Mouse (Mus musculus) stomach, embryonic 15.5 days (tissue): ENCODE measurements around the gene Gm6525. TPM values are rescaled to one million over a fixed set of nuclear protein-coding genes. Genes with fewer than 3 reads are reported as not detected.

ENCODE experiments used
- ATAC-seq: fragments of 200-750 bp; cut with Nextera tagmentation; 2 replicates; pipeline ENCODE4 v1.8.0; 2017; ENCODE audit warnings: low read depth, moderate number of reproducible peaks, moderate TSS enrichment; ENCODE audit not compliant: insufficient read depth, low FRiP score
- H3K27ac ChIP-seq: fragments of 300-500 bp; sonication (generic); 2 replicates; pipeline ENCODE4 v1.5.1; 2015; ENCODE audit warnings: mild to moderate bottlenecking, inconsistent platforms
- H3K27me3 ChIP-seq: fragments of 300-500 bp; sonication (generic); replicated peaks from 2 replicates; pipeline ENCODE4 v1.6.1; 2015; ENCODE audit warnings: inconsistent platforms
- H3K36me3 ChIP-seq: fragments of 300-500 bp; sonication (generic); 2 replicates; pipeline ENCODE4 v1.6.1; 2015; ENCODE audit warnings: inconsistent platforms
- H3K4me1 ChIP-seq: fragments of 300-500 bp; sonication (generic); 2 replicates; pipeline ENCODE4 v1.6.1; 2015; ENCODE audit warnings: inconsistent platforms
- H3K4me2 ChIP-seq: fragments of 300-500 bp; sonication (generic); 2 replicates; pipeline ENCODE4 v1.6.1; 2015; ENCODE audit warnings: mild to moderate bottlenecking, inconsistent platforms
- H3K4me3 ChIP-seq: fragments of 300-500 bp; sonication (generic); replicated peaks from 2 replicates; pipeline ENCODE4 v1.5.1; 2015; ENCODE audit warnings: inconsistent platforms
- H3K9ac ChIP-seq: fragments of 300-500 bp; sonication (generic); 2 replicates; pipeline ENCODE4 v1.6.1; 2015; ENCODE audit warnings: inconsistent platforms
- H3K9me3 ChIP-seq: fragments of 300-500 bp; sonication (generic); 2 replicates; pipeline ENCODE4 v1.6.1; 2016; ENCODE audit warnings: inconsistent platforms
- WGBS: fragments of 180-500 bp; shearing (Covaris S2); methylation state at CpG from one replicate; pipeline ENCODE4 v1.1.7; 2015; 5-methylcytosine and 5-hydroxymethylcytosine counted together
- polyA plus RNA-seq: library from polyadenylated mRNA; unstranded; fragments of >200 nt; fragmentation: Nextera tagmentation; extraction: Ambion mirVana; gene quantifications from 2 replicates; pipeline ENCODE4 v1.2.1, GENCODE M21; 2015

Gene Gm6525
- polyA plus RNA-seq, 1 experiment from 2014 or later: 1.2 TPM

- H3K9ac ChIP-seq: no peak overlapping the region
- no peaks in the 10 kb centered on the region for H3K27me3 ChIP-seq
- no peak for ATAC-seq
- no peak overlapping the region for H3K4me3 ChIP-seq
- H3K9me3 ChIP-seq: no peaks in the 10 kb centered on the region
- H3K27ac ChIP-seq: no peak overlapping the region
- 88% methylated on average over 3 of the region's 3 CpGs for WGBS
- H3K4me1 ChIP-seq: peaks cover 4% of the 10 kb centered on the region; the same call in 1 of the 2 replicates
- H3K36me3 ChIP-seq: no peaks in the 10 kb centered on the region
- no peak overlapping the region for H3K4me2 ChIP-seq
Observed at GRCm38 (mm10) chr3:84149831-84150230, 24.1 kb upstream of the Gm6525 start.

GRCm38 (mm10) chr3:84154721-84155141 is 19.2 kb upstream of the Gm6525 start:
- peak overlapping the region; percentile 61 for H3K4me3 ChIP-seq
- ATAC-seq: no peak
- no peaks in the 10 kb centered on the region for H3K36me3 ChIP-seq
- H3K9me3 ChIP-seq: no peaks in the 10 kb centered on the region
- no peak overlapping the region for H3K9ac ChIP-seq
- peak overlapping the region; percentile 100 for H3K4me2 ChIP-seq
- H3K4me1 ChIP-seq: peaks cover 4% of the 10 kb centered on the region; the same call in 1 of the 2 replicates
- WGBS: 11% methylated on average over 12 of the region's 12 CpGs
- no peaks in the 10 kb centered on the region for H3K27me3 ChIP-seq
- peak overlapping the region; percentile 4; the same call in 1 of the 2 replicates for H3K27ac ChIP-seq

- peak overlapping the region; percentile 100 for H3K4me2 ChIP-seq
- no peaks in the 10 kb centered on the region for H3K36me3 ChIP-seq
- ATAC-seq: peak; percentile 15
- peak overlapping the region; percentile 74 for H3K27ac ChIP-seq
- no peaks in the 10 kb centered on the region for H3K27me3 ChIP-seq
- H3K4me1 ChIP-seq: peaks cover 4% of the 10 kb centered on the region; the same call in 1 of the 2 replicates
- H3K4me3 ChIP-seq: peak overlapping the region; percentile 61
- peak overlapping the region; percentile 48; the same call in 1 of the 2 replicates for H3K9ac ChIP-seq
- WGBS: 1% methylated on average over 27 of the region's 27 CpGs
- H3K9me3 ChIP-seq: no peaks in the 10 kb centered on the region
Observed at GRCm38 (mm10) chr3:84155146-84155545, 18.8 kb upstream of the Gm6525 start.

GRCm38 (mm10) chr3:84155558-84156006 is 18.3 kb upstream of the Gm6525 start, which contains the start of gene Mnd1:
TSS of gene Mnd1 (minus strand) at chr3:84155786.
- Histone ChIP-seq H3K4me1 (peaks cover 4% of the 10 kb centered on the region; the same call in 1 of the 2 replicates), H3K27ac (peak within 1 kb of the TSS; percentile 74), H3K9ac (peak within 1 kb of the TSS; percentile 48; the same call in 1 of the 2 replicates), H3K4me3 (peak within 1 kb of the TSS; percentile 61), H3K27me3 (no peaks in the 10 kb centered on the region), H3K4me2 (peak within 1 kb of the TSS; percentile 100), H3K9me3 (no peaks in the 10 kb centered on the region), H3K36me3 (no peaks in the 10 kb centered on the region)
- WGBS: under 1% methylated on average over 29 of the region's 29 CpGs
- peak; percentile 99 for ATAC-seq

GRCm38 (mm10) chr3:84156105-84156504 is 17.8 kb upstream of the Gm6525 start:
- Histone ChIP-seq H3K4me1 (peaks cover 4% of the 10 kb centered on the region; the same call in 1 of the 2 replicates), H3K27ac (peak overlapping the region; percentile 74; the same call in 1 of the 2 replicates), H3K4me2 (peak overlapping the region; percentile 100; the same call in 1 of the 2 replicates), H3K9me3 (no peaks in the 10 kb centered on the region), H3K9ac (no peak overlapping the region), H3K36me3 (no peaks in the 10 kb centered on the region), H3K27me3 (no peaks in the 10 kb centered on the region), H3K4me3 (no peak overlapping the region; the same call in 1 of the 2 replicates)
- WGBS: 34% methylated on average over 6 of the region's 6 CpGs
- ATAC-seq: no peak

GRCm38 (mm10) chr3:84157011-84157410 is 16.9 kb upstream of the Gm6525 start:
- peaks cover 4% of the 10 kb centered on the region; the same call in 1 of the 2 replicates for H3K4me1 ChIP-seq
- H3K9ac ChIP-seq: no peak overlapping the region
- no peak overlapping the region for H3K4me2 ChIP-seq
- no peaks in the 10 kb centered on the region for H3K36me3 ChIP-seq
- H3K4me3 ChIP-seq: no peak overlapping the region
- WGBS: 47% methylated on average over 4 of the region's 4 CpGs
- no peaks in the 10 kb centered on the region for H3K9me3 ChIP-seq
- no peak overlapping the region for H3K27ac ChIP-seq
- no peaks in the 10 kb centered on the region for H3K27me3 ChIP-seq
- no peak for ATAC-seq

GRCm38 (mm10) chr3:84157559-84158350 is 16.1 kb upstream of the Gm6525 start:
- WGBS: 82% methylated on average over 4 of the region's 4 CpGs
- no peak for ATAC-seq
- H3K27ac ChIP-seq: no peak overlapping the region

GRCm38 (mm10) chr3:84165391-84165790 is 8.5 kb upstream of the Gm6525 start:
- no peaks in the 10 kb centered on the region for H3K9me3 ChIP-seq
- H3K4me1 ChIP-seq: no peaks in the 10 kb centered on the region
- H3K27me3 ChIP-seq: no peaks in the 10 kb centered on the region
- 96% methylated on average over 3 of the region's 3 CpGs for WGBS
- 0 out of 2 replicates have a peak, but pooled peaks cover 4% of the 10 kb centered on the region for H3K36me3 ChIP-seq
- H3K4me2 ChIP-seq: no peak overlapping the region
- ATAC-seq: no peak
- H3K27ac ChIP-seq: no peak overlapping the region
- H3K9ac ChIP-seq: no peak overlapping the region
- no peak overlapping the region for H3K4me3 ChIP-seq

More at GRCm38 (mm10) chr3:84157559-84158350, 16.1 kb upstream of the Gm6525 start:
- Histone ChIP-seq H3K4me3 (no peak overlapping the region), H3K9ac (no peak overlapping the region), H3K9me3 (no peaks in the 10 kb centered on the region), H3K4me1 (peaks cover 4% of the 10 kb centered on the region; the same call in 1 of the 2 replicates), H3K4me2 (no peak overlapping the region), H3K36me3 (no peaks in the 10 kb centered on the region), H3K27me3 (no peaks in the 10 kb centered on the region)

GRCm38 (mm10) chr3:84166073-84166472 is 7.8 kb upstream of the Gm6525 start:
- Histone ChIP-seq H3K4me1 (no peaks in the 10 kb centered on the region), H3K27ac (no peak overlapping the region), H3K9me3 (no peaks in the 10 kb centered on the region), H3K9ac (no peak overlapping the region), H3K4me3 (no peak overlapping the region), H3K4me2 (no peak overlapping the region), H3K27me3 (no peaks in the 10 kb centered on the region), H3K36me3 (0 out of 2 replicates have a peak, but pooled peaks cover 4% of the 10 kb centered on the region)
- 83% methylated on average over 5 of the region's 5 CpGs for whole genome bisulfite sequencing
- ATAC-seq: no peak

GRCm38 (mm10) chr3:84168943-84169342 is 5.0 kb upstream of the Gm6525 start:
- Histone ChIP-seq H3K27ac (no peak overlapping the region), H3K9ac (no peak overlapping the region), H3K36me3 (0 out of 2 replicates have a peak, but pooled peaks cover 4% of the 10 kb centered on the region), H3K27me3 (no peaks in the 10 kb centered on the region), H3K4me3 (no peak overlapping the region), H3K4me2 (no peak overlapping the region), H3K4me1 (0 out of 2 replicates have a peak, but pooled peaks cover 3% of the 10 kb centered on the region), H3K9me3 (no peaks in the 10 kb centered on the region)
- WGBS: 82% methylated on average over 6 of the region's 6 CpGs
- ATAC-seq: no peak

- no peak overlapping the region for H3K27ac ChIP-seq
- 75% methylated on average over 8 of the region's 8 CpGs for WGBS
- H3K36me3 ChIP-seq: 0 out of 2 replicates have a peak, but pooled peaks cover 4% of the 10 kb centered on the region
- no peak for ATAC-seq
- H3K9ac ChIP-seq: no peak overlapping the region
- no peaks in the 10 kb centered on the region for H3K9me3 ChIP-seq
- H3K4me3 ChIP-seq: no peak overlapping the region
- no peak overlapping the region for H3K4me2 ChIP-seq
- 0 out of 2 replicates have a peak, but pooled peaks cover 3% of the 10 kb centered on the region for H3K4me1 ChIP-seq
- no peaks in the 10 kb centered on the region for H3K27me3 ChIP-seq
Observed at GRCm38 (mm10) chr3:84169393-84170005, 4.4 kb upstream of the Gm6525 start.
